Mouse (Mus musculus): Measurements from ENCODE around the gene Cnp.
A peak's percentile ranks its signal among the peaks of the same experiment; 100 is the strongest.

Cnp gene

GRCm38 (mm10) chr11:100622714-100623113, 48.0 kb downstream of the Cnp start:
- peak; percentile 34; the same call in 1 of the 2 replicates for TF ChIP-seq GATA4 (IDR thresholded peaks at IDR 0.05; ENCODE audit: insufficient replicate concordance, low read length)

DNA sequence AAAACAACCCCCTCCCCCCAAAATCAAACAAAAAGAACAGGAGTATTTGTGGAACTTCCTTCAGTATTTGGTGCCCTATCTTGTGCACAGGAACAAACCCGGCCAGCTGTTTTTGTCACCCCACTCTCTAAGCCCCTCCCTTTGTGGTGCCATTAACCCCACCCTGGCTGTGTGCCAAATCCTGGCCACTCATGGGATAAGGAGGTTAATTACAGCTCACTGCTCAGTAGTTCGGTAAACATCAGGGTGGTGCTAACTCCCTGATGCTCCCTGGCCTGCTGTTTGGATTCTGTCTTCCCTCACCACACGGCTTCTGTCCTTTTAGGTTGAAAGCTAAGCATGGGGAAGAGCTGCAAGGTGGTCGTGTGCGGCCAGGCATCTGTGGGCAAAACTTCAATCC, 49.2 kb downstream of the Cnp start:
- no peak; the same call in 1 of the 2 replicates for TF ChIP-seq GATA4 (IDR thresholded peaks at IDR 0.05; ENCODE audit: insufficient replicate concordance, low read length)

- TF ChIP-seq GATA4 (IDR thresholded peaks at IDR 0.05; ENCODE audit: insufficient replicate concordance, low read length) = no peak
Observed at GRCm38 (mm10) chr11:100625754-100626700, 51.3 kb downstream of the Cnp start.

DNA sequence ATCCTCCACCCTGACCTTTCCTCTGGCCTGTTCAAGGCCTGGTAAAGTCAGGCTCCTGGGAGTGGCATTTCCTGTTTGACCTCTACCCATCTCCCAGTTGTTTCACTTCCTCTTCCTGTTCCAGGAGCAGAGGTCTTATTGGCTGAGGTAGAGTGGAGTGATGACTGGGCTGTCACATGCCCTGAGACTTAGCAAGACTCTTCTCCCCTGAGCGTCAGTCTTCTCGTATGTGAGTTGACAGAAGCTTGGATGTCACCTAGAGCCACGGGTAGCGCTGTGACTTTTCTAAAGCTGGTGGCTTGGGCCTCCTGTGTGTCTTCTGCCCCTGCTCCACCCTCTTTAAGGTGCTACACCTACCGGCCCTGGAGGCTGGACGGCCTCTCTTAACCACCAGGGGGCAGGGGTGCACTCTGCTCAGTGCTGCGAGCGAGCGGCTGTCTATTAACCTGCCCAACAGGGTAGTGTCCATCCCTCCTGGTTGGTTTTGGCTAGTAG, 52.0 kb downstream of the Cnp start:
- TF ChIP-seq GATA4 (IDR thresholded peaks at IDR 0.05; ENCODE audit: insufficient replicate concordance, low read length) = no peak

GRCm38 (mm10) chr11:100628056-100628455, 53.4 kb downstream of the Cnp start:
- no peak for TF ChIP-seq GATA4 (IDR thresholded peaks at IDR 0.05; ENCODE audit: insufficient replicate concordance, low read length)

DNA sequence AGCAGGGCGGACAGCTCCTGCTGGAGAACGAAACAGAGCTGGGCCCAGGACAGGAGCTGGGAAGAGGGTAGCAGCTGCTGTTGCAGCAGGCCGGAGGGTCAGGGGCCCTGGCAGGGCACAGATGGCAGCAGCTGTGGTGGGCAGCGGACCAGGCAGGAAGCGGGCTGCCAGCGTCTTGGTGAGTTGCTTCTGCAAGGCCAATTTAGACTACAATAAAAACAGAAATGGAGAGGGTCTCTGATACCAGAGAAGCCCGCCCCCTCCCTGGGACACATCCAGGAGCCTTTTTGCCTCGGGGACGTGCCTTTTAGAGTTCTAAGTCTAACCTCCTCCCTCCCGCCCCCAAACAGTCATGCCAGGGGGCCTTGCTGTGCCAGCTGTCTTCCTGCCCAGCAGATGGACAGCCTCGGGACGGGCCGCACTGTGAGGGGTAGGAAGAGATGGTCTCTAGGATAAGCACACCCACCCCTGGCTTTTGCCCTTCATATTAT, 54.2 kb downstream of the Cnp start:
- no peak for TF ChIP-seq GATA4 (IDR thresholded peaks at IDR 0.05; ENCODE audit: insufficient replicate concordance, low read length)

DNA sequence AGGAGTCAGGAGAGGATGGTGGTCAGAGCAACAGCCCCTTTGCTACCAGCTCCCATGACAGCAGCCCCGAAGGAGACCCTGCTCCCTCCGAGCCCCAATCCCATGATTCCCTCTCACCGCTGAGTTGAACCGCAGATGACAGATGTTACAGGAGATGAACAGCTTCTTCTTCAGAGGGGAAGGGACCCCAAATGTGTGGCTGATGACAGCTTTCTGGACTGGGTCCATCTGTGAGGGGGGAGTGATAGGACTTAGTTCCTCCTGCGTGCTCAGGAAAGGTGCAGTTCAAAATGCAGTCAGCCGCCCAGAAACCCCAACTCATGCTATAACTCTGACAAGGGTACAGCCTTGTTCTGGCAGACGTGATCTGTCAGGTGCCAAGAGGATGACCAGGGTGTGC, 59.8 kb downstream of the Cnp start:
- no peak for TF ChIP-seq GATA4 (IDR thresholded peaks at IDR 0.05; ENCODE audit: insufficient replicate concordance, low read length)

DNA sequence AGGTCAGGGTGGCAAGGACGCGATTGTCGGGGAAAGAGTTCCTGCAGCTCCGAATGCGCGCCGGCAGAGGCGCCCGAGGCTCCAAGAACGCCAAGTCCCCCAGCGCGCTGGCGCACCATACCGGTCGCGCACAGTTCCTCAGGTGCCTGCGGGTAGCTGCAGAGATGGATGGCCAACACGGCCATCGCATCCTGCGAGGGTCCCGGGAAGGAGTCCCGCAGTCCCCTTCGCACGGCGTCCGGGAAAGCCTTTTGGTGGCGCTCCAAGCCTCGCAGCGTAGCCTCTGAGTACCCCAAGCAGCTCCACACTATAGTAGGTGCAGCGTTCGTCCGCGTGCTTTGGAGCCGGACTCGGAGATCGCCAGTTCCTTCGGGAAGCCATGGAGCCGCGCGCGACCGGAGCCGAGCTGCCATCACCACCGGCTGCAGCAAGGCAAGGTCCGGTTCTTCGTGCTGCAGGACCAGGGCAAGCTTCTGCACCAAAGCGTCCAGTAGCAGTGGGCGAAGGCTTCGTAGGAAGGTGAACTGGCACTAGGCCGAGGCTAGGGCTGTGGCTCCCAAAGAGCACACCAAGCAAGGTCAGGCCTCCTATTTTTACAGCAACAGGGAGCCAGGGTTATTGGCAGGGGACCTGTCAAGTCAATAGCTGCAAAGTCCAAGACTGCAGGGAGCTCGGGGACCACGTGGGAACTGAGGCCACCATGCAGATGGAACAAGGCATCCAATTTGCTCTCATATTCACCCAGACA, 65.6 kb downstream of the Cnp start:
- TF ChIP-seq GATA4 (IDR thresholded peaks at IDR 0.05; ENCODE audit: insufficient replicate concordance, low read length) = no peak
